Mouse (Mus musculus) cerebellum, adult 11 months (tissue): ENCODE measurements around the gene Mta1.

Experiments
- DNase-seq: peaks from one replicate; pipeline ENCODE4 v3.0.0; 2022

The Mta1 gene

GRCm38 (mm10) chr12:113099470-113100237 lies 1.6 kb downstream of the Mta1 start:
- no peak for DNase-seq

DNA sequence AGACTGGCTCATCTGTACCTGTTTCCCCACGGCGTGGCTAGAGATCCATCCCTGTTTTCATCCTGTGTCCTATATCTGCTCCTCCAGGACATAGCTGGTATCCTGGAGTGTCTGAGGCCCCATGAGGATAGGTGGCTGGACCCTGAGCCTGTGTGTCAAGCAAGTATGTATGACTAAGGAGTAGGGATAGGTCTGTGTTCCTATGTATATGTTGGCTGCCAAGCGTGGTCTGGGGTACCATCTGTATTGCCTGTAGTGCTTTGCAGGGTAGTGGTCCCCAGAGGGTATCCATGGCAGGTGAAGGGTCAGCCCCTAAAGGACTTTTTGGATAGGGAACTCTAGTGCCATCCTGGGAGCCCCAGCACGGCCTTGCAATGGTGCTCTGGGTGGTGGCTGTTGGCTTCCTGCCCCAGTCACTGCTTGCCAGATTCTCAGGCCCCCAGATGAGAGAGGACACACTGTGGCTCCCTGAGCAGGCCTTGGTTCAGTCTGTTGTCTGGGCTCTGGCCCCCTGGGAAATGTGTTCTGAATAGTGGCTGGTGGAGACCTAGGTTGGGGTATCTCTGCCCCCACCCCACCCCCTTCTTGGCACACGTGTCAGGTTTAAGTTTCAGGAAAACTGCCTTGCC lies 2.5 kb downstream of the Mta1 start:
- DNase-seq, result peak; percentile 64

GRCm38 (mm10) chr12:113101251-113101960 lies 3.3 kb downstream of the Mta1 start:
- no peak for DNase-seq

- peak; percentile 63 for DNase-seq
These were observed 4.4 kb downstream of the Mta1 start for GRCm38 (mm10) chr12:113102461-113102860.

DNA sequence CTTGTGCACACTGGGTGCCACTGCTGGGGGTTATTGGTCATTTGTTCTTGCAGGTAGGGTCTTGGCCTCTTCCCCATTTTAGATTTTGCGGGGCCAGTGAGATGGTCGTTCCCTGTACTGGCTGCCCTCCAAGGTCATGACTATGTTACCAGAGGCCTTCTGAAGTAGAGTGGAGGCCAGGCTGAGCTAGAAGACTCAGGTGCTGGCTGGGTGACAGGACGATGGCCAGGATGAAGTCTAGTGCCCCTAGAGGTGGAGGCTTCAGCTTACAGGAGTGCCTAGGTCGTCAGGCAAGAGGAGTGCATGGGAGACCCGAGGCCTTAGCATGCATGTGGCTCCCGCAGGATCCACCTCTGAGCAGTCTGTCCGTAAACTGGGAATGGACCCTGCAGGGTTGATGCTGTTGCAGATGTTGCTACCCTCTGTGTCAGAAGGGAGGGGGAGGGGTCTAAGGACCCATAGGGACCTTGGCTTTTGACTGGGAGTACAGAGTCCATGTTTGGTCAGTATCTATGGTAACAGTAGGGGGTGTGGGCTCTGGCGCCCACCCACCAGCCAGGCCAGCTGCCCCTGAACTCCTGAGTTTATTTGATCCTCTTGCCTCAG lies 5.9 kb downstream of the Mta1 start:
- DNase-seq, result no peak

DNA sequence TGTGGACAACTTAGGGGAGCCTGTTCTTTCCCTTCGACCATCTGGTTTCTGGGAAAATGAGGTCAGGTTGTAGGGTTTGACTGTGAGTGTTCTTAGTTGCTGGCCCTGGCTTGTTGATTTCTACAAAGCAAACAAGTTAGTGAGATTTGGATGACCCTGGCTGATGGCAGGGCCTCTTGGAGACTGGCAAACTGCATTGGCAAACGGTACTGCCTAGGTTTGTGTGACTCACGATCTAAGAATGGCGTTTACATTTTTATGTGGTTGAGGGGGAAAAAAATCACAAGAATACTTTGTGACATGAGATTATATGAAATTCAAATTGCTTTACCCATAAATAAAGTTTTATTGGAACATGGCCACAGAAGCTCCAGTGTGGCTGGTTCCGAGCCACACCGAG lies 8.3 kb downstream of the Mta1 start:
- DNase-seq, result no peak

DNA sequence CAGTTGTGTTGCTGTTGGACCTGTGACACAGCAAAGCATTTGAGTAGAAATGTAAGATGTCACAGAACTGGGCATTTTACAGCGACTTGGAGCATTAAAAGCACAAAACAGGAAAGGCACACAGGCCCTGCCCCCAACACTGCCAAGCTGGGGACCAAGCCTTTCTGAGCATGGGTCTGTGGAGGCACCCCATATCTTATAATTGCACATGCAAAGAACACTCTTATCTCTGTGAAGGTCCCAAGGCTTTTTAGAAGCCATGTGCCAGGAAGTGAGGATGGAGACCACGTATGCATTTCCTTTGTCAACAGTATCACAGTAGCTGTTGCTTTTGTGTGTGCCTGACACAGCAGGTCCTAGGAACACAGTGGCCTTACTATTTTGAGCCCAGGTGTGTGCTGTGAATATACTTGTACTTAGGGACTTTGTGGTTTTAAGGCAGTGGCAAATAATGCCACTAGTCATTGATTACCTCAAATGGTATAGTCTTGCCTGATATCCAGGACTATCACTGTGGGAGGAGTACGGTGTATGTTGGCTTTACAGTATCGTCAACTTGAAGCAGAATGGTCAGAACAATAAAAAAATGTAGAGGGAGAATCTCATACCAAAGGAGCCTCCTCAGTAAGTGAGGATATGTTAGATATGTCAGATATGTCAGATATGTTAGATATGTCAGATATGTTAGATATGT lies 9.5 kb downstream of the Mta1 start:
- no peak for DNase-seq

- no peak for DNase-seq
These were observed 10.6 kb downstream of the Mta1 start for GRCm38 (mm10) chr12:113108528-113109283.

GRCm38 (mm10) chr12:113109801-113110200 lies 11.7 kb downstream of the Mta1 start:
- no peak for DNase-seq

DNA sequence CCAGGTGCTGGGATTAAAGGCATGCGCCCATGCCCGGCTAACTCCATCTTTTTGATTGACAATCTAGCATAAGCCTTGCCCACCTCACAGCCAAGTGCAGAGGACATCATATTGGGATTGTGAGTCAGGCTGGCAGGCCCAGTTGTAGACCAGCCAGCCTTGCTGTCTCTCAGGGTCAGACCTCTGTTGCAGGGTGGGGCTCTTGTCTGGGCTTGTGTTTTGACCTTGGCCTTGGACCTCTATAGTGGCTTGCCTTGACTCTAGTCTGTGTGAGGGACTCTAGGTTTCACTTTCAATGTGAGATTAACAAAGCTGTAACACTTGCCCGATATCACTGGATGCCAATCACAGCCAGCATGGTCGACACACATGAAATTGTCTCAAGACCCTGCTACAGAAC lies 16.1 kb downstream of the Mta1 start:
- no peak for DNase-seq

DNA sequence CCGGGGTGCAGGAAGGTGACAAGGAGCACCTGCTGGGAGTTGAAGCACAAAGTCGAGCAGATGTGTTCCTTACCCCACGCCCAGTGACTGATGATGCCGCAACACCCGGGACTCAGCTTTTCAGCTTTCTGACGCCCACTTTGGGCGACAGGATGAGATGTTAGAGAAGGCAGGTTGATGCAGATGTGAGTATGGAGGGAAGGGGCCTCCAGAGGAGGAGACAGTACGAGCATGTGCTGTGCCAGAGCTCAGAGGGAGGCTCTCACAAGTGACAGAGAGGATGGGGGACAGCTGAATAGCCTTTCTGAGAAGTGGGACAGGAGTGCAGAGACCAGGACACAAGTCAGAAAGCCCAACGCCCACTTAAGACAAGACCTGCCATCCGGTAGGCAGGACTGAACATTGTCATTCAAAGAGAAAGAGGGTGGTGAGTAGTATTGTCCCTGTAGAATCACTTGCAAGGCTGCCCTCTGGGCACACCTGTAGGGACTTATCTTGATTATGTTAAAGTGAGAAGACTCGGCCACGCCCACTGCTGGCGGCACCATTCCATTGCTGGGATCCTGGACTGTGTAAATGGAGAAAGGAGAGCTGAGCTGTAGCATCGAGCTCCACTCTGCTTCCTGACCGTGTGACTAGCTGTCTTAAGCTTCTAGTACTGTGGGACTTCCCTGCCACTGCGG lies 16.9 kb downstream of the Mta1 start:
- DNase-seq, result no peak

- peak; percentile 74 for DNase-seq
These were observed 21.7 kb downstream of the Mta1 start for GRCm38 (mm10) chr12:113119516-113120410.

- no peak for DNase-seq
These were observed 26.6 kb downstream of the Mta1 start for GRCm38 (mm10) chr12:113124726-113125125.

GRCm38 (mm10) chr12:113130732-113131131 lies 32.7 kb downstream of the Mta1 start:
- no peak for DNase-seq

- DNase-seq, result no peak
These were observed 33.5 kb downstream of the Mta1 start for GRCm38 (mm10) chr12:113131601-113132000.

DNA sequence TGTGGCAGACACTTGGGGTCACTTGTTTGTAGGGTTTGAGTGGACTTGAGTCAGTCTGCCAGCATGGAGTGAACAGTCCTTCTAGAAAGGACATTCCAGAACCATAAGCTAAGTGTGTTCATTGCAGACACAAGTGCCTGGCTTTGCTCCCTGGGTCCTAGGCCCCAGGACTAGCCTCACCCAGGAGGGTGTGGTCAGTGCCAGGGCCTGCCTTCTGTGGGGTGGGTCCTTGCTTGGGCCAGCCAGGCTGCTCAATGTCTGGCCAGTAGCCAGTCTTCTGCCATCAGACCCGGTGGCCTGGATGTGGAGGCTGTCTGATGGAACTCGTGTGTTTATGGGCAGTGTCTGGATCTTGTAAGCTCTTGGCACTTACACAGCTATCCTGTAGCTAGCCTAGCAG lies 34.5 kb downstream of the Mta1 start:
- no peak for DNase-seq

GRCm38 (mm10) chr12:113133260-113133659 lies 35.2 kb downstream of the Mta1 start:
- DNase-seq, result no peak

DNA sequence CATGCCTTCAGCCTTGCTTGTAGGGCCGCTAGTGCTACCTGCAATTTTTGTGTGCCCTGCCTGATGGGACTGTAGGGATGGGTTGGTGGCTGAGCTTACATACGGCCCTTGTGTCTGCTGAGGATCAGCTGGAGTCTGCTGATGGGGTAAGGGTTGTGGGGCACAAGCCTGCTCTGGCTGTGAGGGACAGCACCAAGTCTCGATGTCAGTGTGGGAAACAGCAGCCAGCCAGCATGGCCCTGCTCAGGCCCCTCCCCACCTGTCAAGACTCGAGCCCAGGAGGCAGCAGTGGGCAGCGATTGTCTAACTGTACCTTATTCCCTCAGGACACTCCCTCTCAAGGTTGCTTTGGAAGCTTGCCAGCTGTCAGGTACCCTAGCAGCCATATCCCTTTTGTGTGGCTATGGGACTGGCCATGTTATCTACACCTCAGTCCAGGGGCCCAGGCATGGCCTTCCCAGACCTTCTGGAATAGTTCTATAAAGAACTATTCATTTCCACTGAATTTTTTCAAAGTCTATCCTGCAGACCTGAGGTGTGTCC lies 35.9 kb downstream of the Mta1 start:
- DNase-seq, result no peak

- no peak for DNase-seq
These were observed 36.4 kb downstream of the Mta1 start for GRCm38 (mm10) chr12:113134502-113134901.

DNA sequence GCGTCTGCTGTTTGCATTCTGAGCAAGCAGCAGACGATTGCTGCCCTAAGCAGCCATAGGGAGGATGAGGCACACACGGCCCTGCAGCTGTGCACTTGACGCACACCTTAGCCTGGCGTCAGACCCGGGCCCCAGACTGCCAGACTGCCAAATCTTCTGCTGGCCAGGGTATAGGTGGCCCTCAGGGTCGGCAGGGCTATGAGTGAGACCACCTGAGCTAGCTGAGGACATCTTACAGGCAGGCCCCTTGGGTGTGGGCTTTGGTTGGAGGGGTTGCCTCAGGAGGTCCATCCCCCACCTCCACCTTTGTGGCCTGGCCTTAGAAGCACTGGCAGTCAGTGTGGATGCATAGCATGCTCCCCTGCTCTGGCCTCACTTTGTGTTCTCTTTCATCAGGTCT lies 37.3 kb downstream of the Mta1 start:
- no peak for DNase-seq
